Mouse (Mus musculus) adrenal gland, adult (tissue): ENCODE measurements around the gene Huwe1.

Experiments
- DNase-seq, 2 experiments: peaks; one replicate each; pipeline ENCODE4 v3.0.0; 2022 to 2023; ENCODE audit warnings: low spot score in 1 of 2; ENCODE audit not compliant: inconsistent age in 2 of 2

Huwe1 gene

DNA sequence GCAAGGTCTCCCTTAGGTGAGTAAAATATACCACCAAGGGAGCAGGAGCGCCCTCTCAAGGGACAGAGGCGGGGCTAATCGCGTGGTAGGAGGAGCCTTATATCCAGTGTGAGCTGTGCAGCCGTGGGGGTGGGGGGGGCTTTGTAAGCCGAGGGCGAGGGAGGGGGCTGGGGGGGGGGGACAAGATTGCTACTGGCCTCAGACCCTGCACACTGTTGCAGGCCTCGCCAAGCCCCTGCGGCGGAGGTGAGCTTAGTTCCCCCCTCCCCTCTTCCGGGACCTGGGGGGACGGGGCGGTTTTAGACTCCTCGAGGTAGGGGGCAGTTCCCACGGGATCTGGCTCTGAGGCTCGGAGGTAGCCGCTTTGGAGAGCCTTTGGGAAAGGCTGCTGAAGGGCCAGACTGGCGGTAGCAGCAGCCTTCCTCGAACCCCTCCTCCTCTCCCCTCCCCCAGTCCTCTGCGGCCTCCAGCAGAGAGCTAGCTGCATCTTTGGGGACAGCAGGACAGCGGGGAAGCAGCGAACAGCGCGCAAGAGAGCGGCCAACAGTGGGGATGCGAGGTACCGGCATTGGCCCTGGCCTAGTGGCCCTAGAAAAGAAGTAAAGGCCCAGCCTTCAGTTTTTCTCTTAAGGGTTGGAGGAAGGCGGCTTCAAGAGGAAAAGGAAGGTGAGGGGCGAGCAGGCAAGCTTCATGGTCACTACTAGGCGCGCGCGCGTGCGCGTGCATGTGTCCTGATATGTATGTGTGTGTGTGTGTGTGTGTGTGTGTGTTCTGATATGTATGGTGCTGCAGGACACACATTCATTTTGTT, at the start of gene Huwe1:
Gene Huwe1 (plus strand): TSS at position 107 of the 811 bp plus-strand sequence.
- DNase-seq: peak; percentile 75 to 89

GRCm38 (mm10) chrX:151780348-151780747, 20.3 kb upstream of the Huwe1 start:
- DNase-seq: no peak

GRCm38 (mm10) chrX:151782939-151783338, 17.7 kb upstream of the Huwe1 start:
- no peak for DNase-seq

- no peak for DNase-seq
These were observed 7.8 kb upstream of the Huwe1 start for GRCm38 (mm10) chrX:151792766-151793165.

GRCm38 (mm10) chrX:151797970-151798369, 2.6 kb upstream of the Huwe1 start:
- no peak for DNase-seq

GRCm38 (mm10) chrX:151802328-151802955, 1.8 kb downstream of the Huwe1 start:
- no peak for DNase-seq

DNA sequence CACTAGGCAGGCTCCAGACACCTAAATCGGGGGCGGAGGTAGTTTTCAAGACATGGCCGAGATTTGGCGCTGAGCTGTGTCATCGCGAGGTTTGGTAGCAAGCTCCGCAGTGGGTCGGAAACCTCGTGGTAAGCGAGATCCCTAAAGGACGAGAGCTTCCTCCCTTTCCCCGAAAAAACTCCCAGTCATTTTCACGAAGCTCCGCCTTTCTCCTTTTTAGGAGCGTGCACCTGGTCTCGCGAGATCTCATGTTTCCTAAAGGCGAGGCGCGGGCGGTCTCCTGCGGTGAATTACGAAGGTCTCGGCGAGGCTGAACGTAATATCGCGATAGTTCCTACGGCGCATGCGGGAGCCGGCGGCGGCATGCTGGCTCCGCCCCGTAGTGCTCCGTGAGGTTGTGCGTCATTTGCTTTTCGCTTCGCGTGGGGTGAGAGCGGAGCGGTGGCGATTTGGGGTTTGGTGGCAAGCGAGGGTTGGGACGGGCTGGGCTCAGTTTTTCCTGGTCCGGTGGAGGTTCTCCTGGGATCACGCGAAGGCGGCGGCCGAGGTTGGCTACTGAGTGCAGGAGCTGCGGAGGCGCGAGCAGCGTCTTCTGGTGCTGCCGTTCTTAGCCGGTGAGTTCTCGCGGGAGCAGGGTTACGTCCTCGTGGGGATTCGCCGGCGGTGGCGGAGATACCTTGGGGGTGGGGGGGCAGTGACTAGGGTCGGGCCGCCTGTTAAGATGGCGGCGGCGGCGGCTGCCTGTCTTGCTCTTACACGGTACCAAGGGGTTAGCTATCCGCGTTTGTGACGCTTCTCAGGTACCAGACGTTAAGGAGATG, 2.6 kb downstream of the Huwe1 start:
- peak; percentile 95 to 97 for DNase-seq

- peak; percentile 67 to 85 for DNase-seq
These were observed 3.1 kb downstream of the Huwe1 start for GRCm38 (mm10) chrX:151803777-151804101.

DNA sequence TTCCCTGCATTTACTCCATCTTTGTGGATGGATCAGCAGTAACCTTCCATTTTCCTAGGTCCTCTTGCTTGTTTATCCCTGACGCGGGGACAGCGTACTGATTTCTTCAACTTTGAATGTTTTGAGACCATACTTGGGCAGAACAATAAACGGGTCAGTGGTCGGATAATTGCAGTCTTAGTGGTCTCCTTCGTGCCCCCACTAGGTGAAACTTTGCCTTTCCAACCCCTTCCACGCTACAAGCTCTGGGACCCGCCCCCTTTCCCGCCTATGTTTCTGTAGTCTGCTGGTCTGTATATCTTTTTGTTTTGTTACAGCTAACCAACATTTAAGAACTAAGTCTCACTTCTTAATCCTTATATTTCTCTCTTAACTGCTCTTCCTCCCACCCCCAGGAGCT, 3.8 kb downstream of the Huwe1 start:
- DNase-seq: peak; percentile 14 to 38

DNA sequence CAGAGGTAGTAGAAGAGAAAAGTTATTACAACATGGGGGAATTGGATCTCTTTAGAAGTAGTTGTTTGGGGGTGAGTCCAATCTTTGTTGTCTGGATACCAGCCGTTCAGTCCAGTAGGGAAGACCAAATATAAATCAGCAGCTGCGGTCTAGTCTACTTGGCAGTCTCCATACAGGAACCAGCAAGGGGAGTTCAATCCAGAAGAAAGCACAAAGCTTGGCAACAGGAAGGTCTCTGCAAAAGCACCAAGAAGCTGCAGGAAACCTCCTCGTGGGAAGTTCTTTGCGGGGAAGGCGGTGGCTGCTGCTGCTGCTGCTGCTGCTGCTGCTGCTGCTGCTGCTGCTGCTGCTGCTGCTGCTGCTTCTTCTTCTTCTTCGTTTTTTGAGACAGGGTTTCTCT, 10.9 kb downstream of the Huwe1 start:
- DNase-seq: no peak

DNA sequence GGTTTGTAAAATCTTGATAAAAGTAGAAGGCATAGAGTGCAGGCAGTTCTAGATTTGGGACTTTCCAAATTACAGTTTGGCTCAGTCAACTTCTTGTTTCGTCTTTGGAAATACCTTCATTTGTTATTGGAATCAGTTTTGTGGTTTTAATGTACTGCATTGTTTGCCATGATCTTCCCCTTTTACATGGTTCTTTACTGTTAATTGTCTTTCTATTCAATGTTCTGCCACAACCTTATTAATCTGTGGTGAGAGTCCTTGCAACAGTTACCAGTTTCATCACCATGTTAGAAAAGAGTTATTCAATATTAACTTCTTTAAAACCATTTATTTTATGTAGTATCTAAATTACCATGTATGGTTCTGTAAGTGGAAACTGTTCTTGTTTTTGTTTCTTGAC, 13.0 kb downstream of the Huwe1 start:
- no peak for DNase-seq

DNA sequence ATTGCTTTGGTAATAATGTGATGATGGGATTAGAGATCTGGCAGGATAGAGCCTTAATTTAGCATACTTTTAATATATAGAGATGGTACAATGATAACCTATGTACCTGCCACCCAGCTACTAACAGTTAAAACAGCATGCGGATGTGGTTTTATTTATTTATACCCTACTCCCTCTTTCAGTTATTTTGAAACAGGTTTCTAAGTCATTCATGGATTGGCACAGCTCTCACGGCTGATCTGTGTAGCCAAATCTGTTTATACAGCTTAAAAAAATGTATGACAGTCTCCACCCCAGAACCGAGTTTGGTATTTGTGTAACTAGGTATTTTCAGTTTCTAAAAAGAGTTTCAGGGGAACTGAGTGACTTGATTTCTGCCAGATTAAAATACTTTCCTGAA, 17.1 kb downstream of the Huwe1 start:
- DNase-seq: no peak

GRCm38 (mm10) chrX:151828971-151829370, 28.4 kb downstream of the Huwe1 start:
- no peak for DNase-seq

GRCm38 (mm10) chrX:151831260-151831659, 30.7 kb downstream of the Huwe1 start:
- DNase-seq: no peak

DNA sequence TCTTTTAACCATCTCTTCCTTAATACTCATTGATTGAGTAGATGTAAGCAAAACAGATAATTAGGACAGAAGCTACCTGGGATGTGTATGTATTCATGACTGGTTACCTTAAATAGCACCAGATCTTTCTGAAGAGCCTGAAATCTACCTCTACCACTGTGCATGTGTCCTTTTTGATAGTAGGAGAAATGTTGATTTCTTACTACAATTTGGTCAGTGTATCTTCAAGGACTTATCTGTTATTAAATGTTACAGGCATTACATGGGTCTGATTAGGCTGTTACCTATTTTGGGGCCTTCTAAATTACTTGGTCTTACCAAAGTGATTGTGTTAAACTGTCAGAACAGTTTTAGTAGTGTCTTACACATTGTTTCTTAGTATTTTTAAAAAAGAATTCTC, 32.4 kb downstream of the Huwe1 start:
- no peak for DNase-seq

DNA sequence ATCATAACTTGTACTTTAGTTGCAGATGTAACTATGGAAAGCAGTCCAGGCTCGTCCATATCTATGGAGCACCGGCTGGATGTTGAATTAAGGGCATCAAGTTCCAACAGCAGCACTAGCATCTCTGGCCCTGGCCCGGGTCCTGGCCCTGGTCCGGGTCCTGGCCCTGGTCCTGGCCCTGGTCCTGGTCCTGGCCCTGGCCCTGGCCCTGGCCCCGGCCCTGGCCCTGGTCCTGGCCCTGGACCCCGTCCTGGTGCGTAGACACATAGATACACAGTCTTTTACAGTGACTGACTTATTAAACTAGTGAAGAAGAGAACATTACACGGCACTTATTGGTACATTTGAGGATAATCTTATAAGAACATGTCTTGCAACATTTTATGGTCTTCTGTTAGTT, 58.8 kb downstream of the Huwe1 start:
- DNase-seq: peak in 1 of 2 experiments; percentile 39

- DNase-seq: no peak
These were observed 110.1 kb downstream of the Huwe1 start for GRCm38 (mm10) chrX:151910692-151911091.

- no peak for DNase-seq
These were observed 111.7 kb downstream of the Huwe1 start for GRCm38 (mm10) chrX:151912267-151912666.

DNA sequence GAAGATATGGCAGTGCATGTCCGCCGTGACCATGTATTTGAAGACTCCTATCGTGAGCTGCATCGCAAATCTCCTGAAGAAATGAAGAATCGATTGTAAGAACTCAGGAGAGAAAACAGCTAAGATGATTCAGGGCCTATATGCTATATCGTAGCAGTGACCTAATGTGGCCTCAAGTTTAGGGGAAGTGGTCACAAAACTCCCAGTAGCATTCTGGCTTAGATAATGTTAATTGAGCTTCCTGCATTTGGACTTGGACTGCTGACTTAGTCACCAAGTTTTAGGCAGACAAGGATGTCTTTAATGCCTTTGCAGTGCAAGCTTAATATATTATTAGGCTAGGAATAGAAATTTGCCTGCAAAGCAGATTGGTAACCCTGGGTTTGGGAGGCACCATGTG, 128.8 kb downstream of the Huwe1 start:
- DNase-seq: no peak

DNA sequence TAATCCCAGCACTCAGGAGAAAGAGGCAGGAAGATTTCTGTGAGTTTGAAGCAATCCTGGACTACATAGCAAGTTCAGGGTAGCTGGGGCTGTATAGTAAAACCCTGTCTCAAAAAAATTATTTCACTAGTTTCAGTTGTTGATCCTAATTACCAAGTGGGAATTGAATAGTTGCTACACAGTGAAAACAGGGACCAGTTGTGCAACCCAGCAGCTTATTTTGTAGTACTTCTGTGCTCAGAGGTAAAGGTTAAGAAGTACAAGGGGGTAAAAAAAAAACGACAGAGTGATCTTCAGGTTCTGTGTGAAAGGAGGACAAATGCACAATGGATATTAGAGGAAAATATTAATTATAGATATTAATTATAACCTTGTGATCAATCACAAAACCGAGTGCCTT, 138.2 kb downstream of the Huwe1 start:
- DNase-seq: no peak

DNA sequence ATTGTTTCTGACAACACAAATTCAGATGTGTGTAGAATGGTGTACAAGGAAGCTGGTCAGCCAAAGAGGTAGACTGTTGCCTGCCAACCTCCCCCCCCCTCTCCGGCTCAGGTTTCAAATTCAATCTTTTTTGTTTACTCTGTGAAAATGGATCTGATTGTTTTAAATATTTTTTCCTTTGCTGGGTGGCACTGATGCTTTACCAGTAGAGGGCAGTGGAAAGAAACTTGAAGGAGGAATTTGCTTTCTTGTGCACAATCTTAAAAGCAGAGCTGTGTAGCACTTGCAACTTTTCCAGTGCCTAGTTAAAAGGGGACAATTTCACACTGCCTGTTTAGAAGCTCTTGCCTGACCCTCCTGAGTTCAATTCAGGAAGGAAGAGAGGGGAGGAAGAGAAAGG, 146.4 kb downstream of the Huwe1 start:
- peak in 1 of 2 experiments; percentile 45 for DNase-seq

- DNase-seq: no peak
These were observed 147.2 kb downstream of the Huwe1 start for GRCm38 (mm10) chrX:151947781-151948180.
